Mouse (Mus musculus) embryonic fibroblast, embryonic 13.5 days (primary cell): ENCODE measurements around the gene Nt5c1a. TPM values are rescaled to one million over a fixed set of nuclear protein-coding genes. Genes with fewer than 3 reads are reported as not detected.

Source experiments
- H3K27ac ChIP-seq: 2 replicates; pipeline ENCODE4 v1.5.1; 2012; ENCODE audit warnings: low read length, control low read depth, inconsistent platforms; ENCODE audit not compliant: insufficient read depth
- H3K4me1 ChIP-seq: 2 replicates; pipeline ENCODE4 v1.6.1; 2011; ENCODE audit warnings: low read length; ENCODE audit not compliant: control insufficient read depth, insufficient read depth
- H3K4me3 ChIP-seq: 2 replicates; pipeline ENCODE4 v1.5.1; 2011; ENCODE audit warnings: mild to moderate bottlenecking, control low read depth, low read length; ENCODE audit not compliant: insufficient read depth
- CTCF ChIP-seq: IDR thresholded peaks from 2 replicates; pipeline ENCODE4 v1.5.1; 2011; ENCODE audit warnings: mild to moderate bottlenecking, control low read depth, low read length, moderate library complexity, borderline replicate concordance; ENCODE audit not compliant: insufficient read depth
- POLR2A ChIP-seq: IDR thresholded peaks from 2 replicates; pipeline ENCODE4 v1.6.1; 2011; ENCODE audit warnings: low read depth, mild to moderate bottlenecking, control low read depth, low read length, moderate library complexity
- polyA plus RNA-seq: library from polyadenylated mRNA; stranded (reverse); fragments of >200 nt; gene quantifications from 2 replicates; pipeline ENCODE4 v1.2.4, GENCODE M21; 2011; ENCODE audit warnings: low read depth; ENCODE audit not compliant: missing spikeins, insufficient read length

Nt5c1a gene
- polyA plus RNA-seq, 1 experiment: not detected

- H3K4me3 ChIP-seq: no peak overlapping the region
- TF ChIP-seq CTCF: no peak
- TF ChIP-seq POLR2A: no peak
- H3K4me1 ChIP-seq: no peaks in the 10 kb centered on the region
- H3K27ac ChIP-seq: no peak overlapping the region
Observed at GRCm38 (mm10) chr4:123247147-123247880, 46.0 kb downstream of the Nt5c1a start.

GRCm38 (mm10) chr4:123248971-123249567, 47.8 kb downstream of the Nt5c1a start:
- Histone ChIP-seq H3K27ac (no peak overlapping the region), H3K4me1 (no peaks in the 10 kb centered on the region), H3K4me3 (no peak overlapping the region)
- no peak for TF ChIP-seq CTCF
- no peak for TF ChIP-seq POLR2A

- H3K27ac ChIP-seq: no peak overlapping the region
- H3K4me3 ChIP-seq: no peak overlapping the region
- no peaks in the 10 kb centered on the region for H3K4me1 ChIP-seq
- no peak for TF ChIP-seq CTCF
- no peak for TF ChIP-seq POLR2A
Observed at GRCm38 (mm10) chr4:123252214-123252613, 50.9 kb downstream of the Nt5c1a start.

- no peak overlapping the region for H3K4me3 ChIP-seq
- H3K4me1 ChIP-seq: no peaks in the 10 kb centered on the region
- H3K27ac ChIP-seq: no peak overlapping the region
- no peak for TF ChIP-seq CTCF
- TF ChIP-seq POLR2A: no peak
Observed at GRCm38 (mm10) chr4:123254617-123255016, 53.3 kb downstream of the Nt5c1a start.

- no peak for TF ChIP-seq POLR2A
- TF ChIP-seq CTCF: no peak
- no peak overlapping the region for H3K4me3 ChIP-seq
- no peak overlapping the region for H3K27ac ChIP-seq
- H3K4me1 ChIP-seq: no peaks in the 10 kb centered on the region
Observed at GRCm38 (mm10) chr4:123260071-123260746, 58.9 kb downstream of the Nt5c1a start.

- TF ChIP-seq CTCF (no peak), POLR2A (no peak)
- H3K4me1 ChIP-seq: no peaks in the 10 kb centered on the region
- no peak within 1 kb of the TSS for H3K4me3 ChIP-seq
- H3K27ac ChIP-seq: no peak within 1 kb of the TSS
Observed at GRCm38 (mm10) chr4:123261721-123262401, 60.6 kb downstream of the Nt5c1a start, which contains the start of gene Pabpc4. Pabpc4 (plus strand) TSS chr4:123262351.

Other genes starting within 250 kb of the Nt5c1a start
- gene Mfsd2a, start 240.3 kb upstream of the Nt5c1a start, polyA plus RNA-seq: 2.8 and 4.3 TPM in 2 replicates
- 4.1 and 7.1 TPM in 2 replicates for gene Mycl, start 205.9 kb upstream of the Nt5c1a start, polyA plus RNA-seq
- 11.2 and 15.7 TPM in 2 replicates for gene Trit1, start 184.9 kb upstream of the Nt5c1a start, polyA plus RNA-seq
- gene Bmp8b, start 96.3 kb upstream of the Nt5c1a start, polyA plus RNA-seq: 0.35 and 2.9 TPM in 2 replicates
- not detected in 2 replicates for gene Oxct2b, start 85.2 kb upstream of the Nt5c1a start, polyA plus RNA-seq
- 22.0 and 33.6 TPM in 2 replicates for gene Ppie, start 61.6 kb upstream of the Nt5c1a start, polyA plus RNA-seq
- not detected in 2 replicates for gene Hpcal4, start 18.3 kb upstream of the Nt5c1a start, polyA plus RNA-seq
- 1.3 and 2.9 TPM in 2 replicates for gene Heyl, start 32.1 kb downstream of the Nt5c1a start, polyA plus RNA-seq
- gene Pabpc4, start 60.8 kb downstream of the Nt5c1a start, polyA plus RNA-seq: 151 and 154 TPM in 2 replicates
- gene Oxct2a, start 122.1 kb downstream of the Nt5c1a start, polyA plus RNA-seq: not detected in 2 replicates
- 0.70 TPM in 1 of 2 replicates, not detected in the other for gene Bmp8a, start 141.7 kb downstream of the Nt5c1a start, polyA plus RNA-seq